Mouse (Mus musculus) MEL (cell line): ENCODE results near the gene Olfr575.

ENCODE experiments used
- CTCF ChIP-seq, 3 experiments: IDR thresholded peaks in 2 of 3; conservative IDR thresholded peaks in 1 of 3; 2 replicates each; pipeline ENCODE4 v1.5.1; 2011 to 2012; ENCODE audit warnings: low read length in 3 of 3, low read depth in 2 of 3, mild to moderate bottlenecking in 2 of 3, improper control_type of control experiment in 1 of 3, inconsistent platforms in 1 of 3, mixed read lengths in 1 of 3, moderate library complexity in 1 of 3; ENCODE audit not compliant: control insufficient read depth in 1 of 3, insufficient read depth in 1 of 3, poor library complexity in 1 of 3, severe bottlenecking in 1 of 3
- E2F4 ChIP-seq: IDR thresholded peaks from 2 replicates; pipeline ENCODE4 v1.6.1; 2011; ENCODE audit warnings: low read depth, low read length, improper control_type of control experiment, borderline replicate concordance
- EP300 ChIP-seq, 2 experiments: IDR thresholded peaks; 2 replicates each; pipeline ENCODE4 v1.6.1; 2011; ENCODE audit warnings: improper control_type of control experiment in 2 of 2, low read length in 2 of 2, low read depth in 1 of 2, mild to moderate bottlenecking in 1 of 2
- GATA1 ChIP-seq: IDR thresholded peaks from 2 replicates; pipeline ENCODE4 v1.6.1; 2011; ENCODE audit warnings: low read depth, low read length, improper control_type of control experiment
- KAT2A ChIP-seq: conservative IDR thresholded peaks from 2 replicates; pipeline ENCODE4 v1.6.1; 2012; ENCODE audit warnings: low read depth, low read length, improper control_type of control experiment, inconsistent platforms
- NRF1 ChIP-seq: IDR thresholded peaks from 2 replicates; pipeline ENCODE4 v1.6.1; 2014; ENCODE audit warnings: low read depth, mild to moderate bottlenecking, inconsistent platforms, low read length, improper control_type of control experiment, moderate library complexity; ENCODE audit not compliant: poor library complexity, insufficient read depth, severe bottlenecking
- POLR2A ChIP-seq, 2 experiments: IDR thresholded peaks; 2 replicates each; pipeline ENCODE4 v1.6.1; 2011 to 2012; ENCODE audit warnings: low read length in 2 of 2, mild to moderate bottlenecking in 2 of 2, control low read depth in 1 of 2, improper control_type of control experiment in 1 of 2, low read depth in 1 of 2, moderate library complexity in 1 of 2; ENCODE audit not compliant: control insufficient read depth in 1 of 2, insufficient read depth in 1 of 2, poor library complexity in 1 of 2
- TBP ChIP-seq: IDR thresholded peaks from 2 replicates; pipeline ENCODE4 v1.8.0; 2011; ENCODE audit warnings: low read depth, low read length, improper control_type of control experiment
- TCF12 ChIP-seq: IDR thresholded peaks from 2 replicates; pipeline ENCODE4 v1.6.1; 2014; ENCODE audit warnings: low read depth, mild to moderate bottlenecking, inconsistent platforms, low read length, improper control_type of control experiment, moderate library complexity
- ZC3H11A ChIP-seq: IDR thresholded peaks from 2 replicates; pipeline ENCODE4 v1.6.1; 2012; ENCODE audit warnings: low read depth, mild to moderate bottlenecking, inconsistent platforms, low read length, improper control_type of control experiment

- no peak for TF ChIP-seq E2F4
- no peak for TF ChIP-seq ZC3H11A
- no peak for TF ChIP-seq POLR2A (IDR thresholded peaks at IDR 0.05; ENCODE audit: control insufficient read depth in 1 of 2, insufficient read depth in 1 of 2, low read depth in 1 of 2, low read length in 2 of 2, poor library complexity in 1 of 2)
- TF ChIP-seq EP300 (IDR thresholded peaks at IDR 0.05; ENCODE audit: low read depth in 1 of 2, low read length in 2 of 2): no peak
- TF ChIP-seq CTCF (IDR thresholded peaks at IDR 0.05 in 2 of 3, conservative IDR thresholded peaks at IDR 0.05 in 1 of 3; ENCODE audit: control insufficient read depth in 1 of 3, insufficient read depth in 1 of 3, low read depth in 2 of 3, low read length in 3 of 3, poor library complexity in 1 of 3, severe bottlenecking in 1 of 3): no peak
- TF ChIP-seq TBP: no peak
- no peak for TF ChIP-seq GATA1
- no peak for TF ChIP-seq TCF12
- TF ChIP-seq NRF1: no peak
- no peak for TF ChIP-seq KAT2A
Observed at GRCm38 (mm10) chr7:102916405-102916804, 42.2 kb downstream of the Olfr575 start.
